Mouse (Mus musculus) left cerebral cortex, adult 2 months (tissue): ENCODE measurements at regions not wholly inside any gene's neighbourhood (a gene's known extent, or its start where the extent isn't known, plus 50 kb on each side); places are given as distances from the start of the nearest gene placed in this dataset.
"Not testable (repeated sequence)": the region's sequence is repeated elsewhere in the genome, so short reads cannot be mapped to it uniquely, and the experiment has no call there.

Source experiments
- DNase-seq, 2 experiments: peaks; one replicate each; pipeline ENCODE4 v3.0.0; 2021 to 2022; ENCODE audit warnings: low spot score in 2 of 2, mixed read lengths in 1 of 2; ENCODE audit errors: extremely low spot score in 1 of 2
- H3K27ac ChIP-seq: fragments of 200-600 bp; 2 replicates; pipeline ENCODE4 v1.8.1; 2022
- H3K4me3 ChIP-seq: fragments of 200-600 bp; 2 replicates; pipeline ENCODE4 v1.8.1; 2022
- CTCF ChIP-seq: fragments of 200-600 bp; IDR thresholded peaks from 2 replicates; pipeline ENCODE4 v1.8.1; 2022; ENCODE audit warnings: antibody characterized with exemption, mild to moderate bottlenecking, moderate library complexity
- intact Hi-C: fragments of 180-260 bp; cut with DNase I; formaldehyde crosslinking; loops from one replicate; pipeline ENCODE4 v1.15.1; 2025

DNA sequence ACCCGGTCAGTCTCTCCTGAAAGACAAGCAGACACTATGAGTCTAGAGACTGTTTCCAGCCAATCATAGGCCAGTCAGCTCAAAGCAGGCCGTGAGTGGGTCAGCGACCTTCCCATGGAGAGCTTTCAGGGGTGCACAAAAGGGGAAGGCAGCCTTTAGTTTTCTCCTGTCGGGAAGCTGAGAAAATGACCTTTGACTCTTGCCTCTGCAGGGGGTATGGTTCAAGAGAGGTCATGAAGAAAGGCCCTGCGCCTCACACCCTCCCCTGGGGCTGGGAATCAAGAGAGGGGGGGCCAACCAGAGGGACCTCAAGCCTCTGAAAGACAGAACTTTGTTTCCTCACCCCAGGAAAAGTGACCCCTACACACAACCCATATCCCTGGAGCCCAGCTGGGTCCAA is 164.4 kb upstream of the Rapgef5 start:
- no peak for TF ChIP-seq CTCF
- Histone ChIP-seq H3K27ac (no peak overlapping the region), H3K4me3 (no peak overlapping the region)
- no peak for DNase-seq
- intact Hi-C loops, result loop anchor here (5.0 kb wide), 4 partner anchors 220 to 725 kb away; no protein-coding TSS in a partner anchor

DNA sequence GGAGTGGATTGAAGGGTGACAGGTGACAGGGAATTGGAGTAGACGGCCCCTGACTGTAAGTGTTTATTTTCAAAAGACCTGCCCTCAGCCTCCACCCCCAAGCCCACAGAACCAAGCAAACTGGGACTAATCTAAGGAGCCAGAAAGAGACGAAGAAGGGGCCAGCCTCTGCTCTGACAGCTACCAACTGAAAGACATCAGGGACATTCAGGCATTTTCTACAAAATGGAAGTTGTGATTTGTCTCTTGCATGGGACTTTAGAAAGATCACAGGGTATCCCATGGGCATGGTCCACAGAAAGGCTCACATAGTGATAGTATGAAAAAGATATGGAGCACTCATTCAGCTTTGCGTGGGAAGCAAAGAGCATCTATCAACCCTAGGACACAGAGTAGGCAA is 163.8 kb upstream of the Rapgef5 start:
- intact Hi-C loops, result loop anchor here (5.0 kb wide), 4 partner anchors 220 to 725 kb away; no protein-coding TSS in a partner anchor
- no peak for DNase-seq
- H3K4me3 ChIP-seq, result no peak overlapping the region
- no peak overlapping the region for H3K27ac ChIP-seq
- TF ChIP-seq CTCF, result no peak

DNA sequence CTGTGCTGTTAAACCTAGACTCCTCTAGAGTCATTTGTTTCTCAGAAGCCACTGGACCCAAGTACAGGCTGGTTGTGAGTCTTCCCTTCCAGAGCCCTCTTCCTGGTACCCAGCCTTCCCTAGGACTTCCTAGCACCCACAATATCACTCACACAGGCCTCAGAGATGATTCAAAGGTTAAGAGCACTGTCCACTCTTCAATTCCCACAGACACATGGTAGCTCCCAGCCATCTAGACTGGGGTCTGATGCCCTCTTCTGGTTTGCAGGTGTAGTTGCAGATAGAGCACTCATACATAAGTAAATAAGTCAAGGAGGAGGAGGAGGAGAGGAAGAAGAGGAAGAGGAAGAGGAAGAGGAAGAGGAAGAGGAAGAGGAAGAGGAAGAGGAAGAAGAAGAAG is 163.3 kb upstream of the Rapgef5 start:
- DNase-seq, result no peak
- intact Hi-C loops, result loop anchor here (5.0 kb wide), 4 partner anchors 221 to 726 kb away; no protein-coding TSS in a partner anchor
- H3K27ac ChIP-seq, result no peak overlapping the region
- TF ChIP-seq CTCF, result peak; percentile 65
- no peak overlapping the region for H3K4me3 ChIP-seq

DNA sequence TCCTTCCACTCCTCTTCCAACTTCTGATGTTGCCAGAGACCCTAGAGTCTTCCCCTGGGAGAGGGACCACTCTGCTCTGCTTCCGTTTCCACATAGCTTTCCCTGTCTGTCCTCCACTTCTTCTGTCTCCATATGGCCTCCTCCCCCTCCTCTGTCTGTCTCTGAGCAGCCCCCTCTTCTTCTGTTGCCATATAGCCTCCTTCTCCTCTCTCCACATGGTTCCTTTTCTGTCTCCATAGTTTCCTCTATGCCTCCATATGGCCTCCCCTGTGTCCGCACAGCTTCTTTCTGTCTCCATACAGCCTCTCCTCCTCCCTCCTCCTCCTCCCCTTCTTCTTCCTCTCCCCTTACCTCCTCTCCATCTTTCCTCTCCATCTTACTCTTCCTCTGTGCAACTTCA is 158.5 kb upstream of the Rapgef5 start:
- Histone ChIP-seq H3K27ac (no peak overlapping the region), H3K4me3 (no peak overlapping the region)
- no peak for DNase-seq
- no peak for TF ChIP-seq CTCF
- intact Hi-C loops, result loop anchor here (5.0 kb wide), 1 partner anchor 711 kb away; no protein-coding TSS in a partner anchor

DNA sequence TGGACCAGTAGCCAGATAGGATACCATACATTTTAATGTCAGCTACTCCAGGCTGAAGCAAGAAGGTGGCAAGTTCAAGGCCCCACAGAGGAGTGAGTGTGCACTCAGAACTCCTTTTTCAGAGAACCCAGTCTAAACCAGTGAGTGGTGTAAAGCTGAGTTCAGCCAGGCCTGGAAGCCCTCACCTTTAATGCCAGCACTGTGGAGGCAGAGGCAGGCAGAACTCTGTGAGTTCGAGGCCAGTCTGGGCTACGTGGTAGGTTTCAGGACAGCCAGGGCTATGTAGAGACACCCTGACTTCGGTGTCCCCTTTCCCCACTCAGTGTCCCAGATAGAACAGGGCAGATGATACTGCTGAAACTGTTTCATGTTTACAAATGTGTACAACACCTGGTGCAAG is 157.4 kb upstream of the Rapgef5 start:
- H3K4me3 ChIP-seq, result no peak overlapping the region
- H3K27ac ChIP-seq, result no peak overlapping the region
- intact Hi-C loops, result loop anchor here (5.0 kb wide), 1 partner anchor 712 kb away; no protein-coding TSS in a partner anchor
- no peak for DNase-seq
- TF ChIP-seq CTCF, result no peak

DNA sequence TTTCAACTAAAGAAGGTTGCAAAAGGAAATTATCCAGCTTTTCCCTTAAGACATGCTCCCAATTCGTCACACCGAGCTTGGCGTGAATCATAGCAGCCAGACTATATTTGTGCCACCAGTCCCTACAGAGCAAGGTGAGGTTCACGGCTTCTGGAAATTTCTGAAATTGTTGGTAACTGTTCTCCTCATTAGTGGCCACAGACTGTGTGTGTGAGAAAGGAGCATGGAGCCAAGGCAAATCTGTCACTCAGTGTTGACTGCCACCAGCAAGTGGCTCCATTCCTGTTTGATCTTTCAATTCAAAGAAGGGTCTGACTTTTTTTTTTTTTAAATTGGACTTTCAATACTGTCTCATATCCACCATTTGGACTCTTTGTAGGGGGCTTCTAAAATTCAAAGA is 156.1 kb upstream of the Rapgef5 start:
- intact Hi-C loops, result no loop called here

DNA sequence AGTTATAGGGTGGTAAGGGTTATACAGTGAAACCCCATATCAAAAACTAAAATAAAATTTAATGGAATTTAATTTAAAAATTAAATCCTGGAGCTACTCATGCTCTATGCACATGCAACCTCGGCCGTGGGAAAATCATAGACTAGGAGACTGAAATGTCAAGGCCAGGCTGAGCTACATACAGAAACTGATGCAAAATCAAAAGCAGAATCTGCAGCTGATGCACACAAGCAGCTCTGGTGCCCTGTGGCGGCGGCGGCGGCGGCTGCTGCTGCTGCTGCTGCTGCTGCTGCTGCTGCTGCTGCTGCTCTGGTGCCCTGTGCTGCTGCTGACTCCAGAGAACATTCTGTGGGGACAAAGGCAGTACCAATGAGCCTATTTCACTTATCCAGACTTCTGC is 154.5 kb upstream of the Rapgef5 start:
- TF ChIP-seq CTCF, result no peak
- intact Hi-C loops, result no loop called here
- H3K27ac ChIP-seq, result no peak overlapping the region
- DNase-seq, result no peak
- H3K4me3 ChIP-seq, result no peak overlapping the region

More for the DNA sequence above, 156.1 kb upstream of the Rapgef5 start:
- Histone ChIP-seq H3K27ac (no peak overlapping the region), H3K4me3 (no peak overlapping the region)
- no peak for DNase-seq
- TF ChIP-seq CTCF, result no peak

DNA sequence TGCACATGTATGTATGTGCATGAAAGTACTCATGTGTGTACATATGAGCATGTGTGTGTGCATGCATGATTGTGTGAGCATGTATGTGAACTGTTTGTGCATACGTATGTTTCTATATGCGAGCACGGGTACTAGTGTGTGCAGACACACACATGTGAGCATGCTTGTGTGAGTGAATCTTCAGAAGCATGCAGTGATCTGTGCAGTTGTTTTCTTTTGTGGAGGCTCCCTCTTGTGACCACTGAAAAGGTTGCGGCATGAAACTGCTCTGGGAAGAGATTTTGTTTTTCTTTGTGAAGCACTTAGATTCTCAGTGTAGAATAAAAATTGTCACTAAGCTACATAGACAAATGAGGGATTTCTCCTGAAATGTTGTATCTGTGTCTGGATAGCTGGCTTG is 152.8 kb upstream of the Rapgef5 start:
- intact Hi-C loops, H3K4me3 ChIP-seq, DNase-seq, H3K27ac ChIP-seq: not testable (repeated sequence)

DNA sequence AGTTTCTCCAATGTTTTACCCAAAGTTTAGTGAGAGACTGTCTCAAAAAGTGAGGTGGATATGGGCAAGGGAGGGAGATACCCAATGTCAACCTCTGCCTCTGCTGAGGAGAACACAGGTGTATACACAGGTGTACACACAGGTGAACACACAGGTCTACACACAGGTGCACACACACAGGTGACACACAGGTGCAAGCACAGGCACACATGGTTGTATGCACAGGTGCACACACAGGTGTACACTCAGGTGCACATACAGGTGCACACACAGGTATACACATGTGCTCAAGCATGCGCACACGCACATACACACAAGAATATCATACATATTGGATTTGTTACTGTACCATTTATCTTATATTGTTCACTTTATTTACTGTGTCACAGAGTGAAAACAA is 151.1 kb upstream of the Rapgef5 start:
- intact Hi-C loops, result no loop called here
- Histone ChIP-seq H3K27ac (no peak overlapping the region), H3K4me3 (no peak overlapping the region)

DNA sequence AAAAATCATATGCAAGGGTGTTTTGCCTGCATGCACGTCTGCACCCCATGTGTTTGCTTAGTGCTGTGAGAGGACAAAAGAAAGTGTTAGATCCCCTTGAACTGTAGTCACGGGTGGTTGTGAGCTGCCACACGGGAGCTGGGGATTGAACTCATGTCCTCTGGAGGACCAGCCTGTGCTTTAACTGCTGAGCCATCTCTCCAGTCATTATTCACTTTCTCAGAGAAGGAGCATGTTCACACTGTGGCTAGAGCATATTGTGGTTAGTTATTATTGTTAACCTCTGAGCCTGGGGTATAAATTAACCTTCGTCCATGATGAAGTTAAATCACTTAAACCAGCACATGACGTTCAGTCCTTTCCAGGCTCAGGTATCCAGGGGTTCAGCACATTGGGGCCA is 150.4 kb upstream of the Rapgef5 start:
- TF ChIP-seq CTCF, result no peak
- intact Hi-C loops, result no loop called here
- Histone ChIP-seq H3K4me3 (no peak overlapping the region), H3K27ac (no peak overlapping the region)
- DNase-seq, result no peak

More for the DNA sequence above, 151.1 kb upstream of the Rapgef5 start:
- TF ChIP-seq CTCF, result no peak
- no peak for DNase-seq

DNA sequence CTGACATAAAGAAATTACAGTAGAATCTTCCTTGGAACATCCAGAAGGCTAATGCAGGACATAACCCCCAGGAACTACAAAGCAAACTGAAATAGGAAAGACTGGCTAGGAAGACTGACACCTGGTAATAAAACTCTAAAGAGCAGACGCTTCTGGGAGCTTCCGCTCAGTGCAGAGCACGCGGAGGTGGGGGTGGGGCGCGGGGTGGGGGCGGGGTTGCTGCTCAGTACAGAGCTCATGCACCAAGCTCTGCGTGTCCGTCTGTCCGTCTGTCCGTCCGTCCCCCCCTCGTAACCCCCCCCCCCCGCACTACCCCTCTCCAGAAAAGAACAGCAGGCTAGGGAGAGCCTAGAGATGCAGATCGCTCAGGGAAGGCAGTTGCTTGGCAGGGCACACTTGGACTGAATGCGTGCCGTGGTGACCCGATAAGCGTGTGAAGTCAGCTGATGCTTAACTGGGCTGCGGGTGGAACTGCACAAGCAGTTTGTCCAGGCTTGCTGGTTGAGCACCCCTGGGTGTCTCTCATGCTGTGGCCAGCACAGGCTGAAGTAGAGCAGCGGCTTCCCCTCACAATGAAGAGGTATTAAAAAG is 137.9 kb upstream of the Rapgef5 start:
- H3K4me3 ChIP-seq, result no peak overlapping the region
- DNase-seq, result no peak
- intact Hi-C loops, result no loop called here
- no peak for TF ChIP-seq CTCF
- H3K27ac ChIP-seq, result no peak overlapping the region

DNA sequence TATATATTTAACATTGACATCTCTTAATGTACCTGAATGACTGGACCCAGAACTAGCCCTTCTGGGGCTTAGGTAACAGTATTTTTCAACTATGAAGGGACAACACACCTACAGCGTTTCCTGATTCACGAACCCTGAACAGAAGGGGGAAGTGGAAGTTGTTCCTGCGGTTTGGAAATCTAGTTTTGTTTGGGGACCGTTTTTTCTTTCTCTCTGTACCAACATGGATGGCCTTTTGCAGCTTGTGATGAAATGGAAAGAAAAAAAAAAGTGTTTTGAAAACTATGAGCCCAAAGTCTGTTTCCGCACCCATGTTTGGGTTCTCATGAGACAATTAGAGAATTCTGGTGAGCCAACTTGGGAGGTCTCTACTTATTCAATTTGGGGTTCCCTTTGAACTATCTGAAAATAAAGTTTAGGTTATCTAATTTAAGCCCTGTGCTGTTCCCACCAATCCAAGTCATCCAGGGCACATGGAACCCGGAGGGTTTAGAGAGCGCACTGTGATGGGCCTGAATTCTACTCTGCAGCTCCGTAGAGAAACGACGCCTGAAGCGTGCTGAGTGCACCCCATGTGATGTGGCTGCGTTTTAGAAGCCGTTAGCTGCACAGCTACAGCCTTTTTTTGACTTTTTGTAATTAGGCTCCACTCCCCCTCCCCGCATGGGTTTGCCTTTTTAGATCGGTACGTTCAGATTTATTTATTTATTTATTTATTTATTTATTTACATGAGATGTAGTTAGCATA is 137.0 kb upstream of the Rapgef5 start:
- intact Hi-C loops, result no loop called here
- DNase-seq, result no peak
- H3K4me3 ChIP-seq, result no peak overlapping the region
- no peak overlapping the region for H3K27ac ChIP-seq
- no peak for TF ChIP-seq CTCF
